Mouse (Mus musculus): ENCODE data around the gene Olig2. TPM values are rescaled to one million over a fixed set of nuclear protein-coding genes. Genes with fewer than 3 reads are reported as not detected.

Olig2 gene
- total and polyA plus RNA-seq, 3 experiments, result not detected

DNA sequence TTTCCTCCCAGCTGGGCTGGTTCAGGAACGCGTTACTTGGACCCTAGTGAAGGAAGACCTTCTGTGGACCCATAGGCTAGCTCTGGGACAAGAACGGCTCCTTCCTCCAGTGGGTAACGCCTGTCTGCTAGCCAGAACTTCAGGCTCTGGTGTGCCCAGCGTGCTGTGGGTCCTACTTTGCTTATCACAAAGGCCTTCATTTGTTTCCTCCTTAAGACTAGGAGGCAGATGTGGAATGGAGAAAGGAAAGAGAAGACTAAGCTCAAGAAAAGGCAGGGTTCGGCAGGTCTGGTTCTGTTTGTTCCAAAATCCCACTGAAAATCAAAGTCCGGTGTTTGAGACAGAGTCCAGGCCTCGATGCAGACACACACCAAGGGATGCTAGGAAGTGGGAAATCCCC lies 4.4 kb downstream of the Olig2 start:
- H3K4me3 ChIP-seq (replicated peaks in 1 of 3; ENCODE audit: low read depth in 2 of 3, low read length in 2 of 3, poor library complexity in 1 of 3), result no peak overlapping the region
- DNase-seq (ENCODE audit: extremely low read depth), result no peak
- H3K4me1 ChIP-seq (ENCODE audit: control insufficient read depth in 1 of 2, insufficient read depth in 2 of 2), result no peaks in the 10 kb centered on the region
- no peak overlapping the region for H3K27ac ChIP-seq (ENCODE audit: insufficient read depth, low read depth)
- peaks cover 60% of the 10 kb centered on the region for H3K27me3 ChIP-seq (replicated peaks)
- no peak overlapping the region for H3K9ac ChIP-seq (ENCODE audit: insufficient read depth, low read depth)
- no peaks in the 10 kb centered on the region for H3K79me2 ChIP-seq (replicated peaks; ENCODE audit: control insufficient read depth, extremely low read depth, insufficient read depth, poor library complexity, severe bottlenecking)
- no peaks in the 10 kb centered on the region for H3K36me3 ChIP-seq (replicated peaks in 1 of 2; ENCODE audit: control insufficient read depth in 1 of 2, insufficient read depth in 1 of 2, low read length in 1 of 2)
- in situ Hi-C loops (cut with MboI; ENCODE audit: low pct_ligation_motif_present, low pct_unique_long_range_greater_than_20kb, low sequenced_read_pairs) (no loop called here), dilution Hi-C loops (cut with MboI; ENCODE audit: extremely low pct_ligation_motif_present, extremely low pct_unique_long_range_greater_than_20kb, low sequenced_read_pairs) (no loop called here)
- TF ChIP-seq UBTF (IDR thresholded peaks at IDR 0.05; ENCODE audit: low read depth, low read length) (no peak), MEF2A (IDR thresholded peaks at IDR 0.05; ENCODE audit: borderline replicate concordance, low read depth, low read length) (no peak), NELFE (IDR thresholded peaks at IDR 0.05; ENCODE audit: low read depth, low read length) (no peak), POLR2AphosphoS2 (IDR thresholded peaks at IDR 0.05; ENCODE audit: low read depth, low read length) (no peak), KAT2A (IDR thresholded peaks at IDR 0.05; ENCODE audit: insufficient replicate concordance, low read length) (no peak), HCFC1 (IDR thresholded peaks at IDR 0.05; ENCODE audit: low read depth, low read length) (no peak), USF1 (IDR thresholded peaks at IDR 0.05; ENCODE audit: low read depth, low read length) (no peak), NRF1 (IDR thresholded peaks at IDR 0.05; ENCODE audit: low read depth, low read length) (no peak), CHD2 (IDR thresholded peaks at IDR 0.05; ENCODE audit: low read length) (no peak), ZNF384 (IDR thresholded peaks at IDR 0.05; ENCODE audit: low read depth, low read length) (no peak), CTCF (conservative IDR thresholded peaks at IDR 0.05 in 1 of 2, IDR thresholded peaks at IDR 0.05 in 1 of 2; ENCODE audit: low read depth in 2 of 2, low read length in 2 of 2) (no peak), PAX5 (IDR thresholded peaks at IDR 0.05; ENCODE audit: low read length) (no peak), SIN3A (IDR thresholded peaks at IDR 0.05; ENCODE audit: low read length) (no peak), USF2 (conservative IDR thresholded peaks at IDR 0.05; ENCODE audit: low read depth, low read length) (no peak)
- peaks cover 30% of the 10 kb centered on the region for H3K9me3 ChIP-seq (replicated peaks; ENCODE audit: low read length)
- H3K4me2 ChIP-seq (ENCODE audit: insufficient read depth, low read depth, poor library complexity, severe bottlenecking), result no peak overlapping the region

DNA sequence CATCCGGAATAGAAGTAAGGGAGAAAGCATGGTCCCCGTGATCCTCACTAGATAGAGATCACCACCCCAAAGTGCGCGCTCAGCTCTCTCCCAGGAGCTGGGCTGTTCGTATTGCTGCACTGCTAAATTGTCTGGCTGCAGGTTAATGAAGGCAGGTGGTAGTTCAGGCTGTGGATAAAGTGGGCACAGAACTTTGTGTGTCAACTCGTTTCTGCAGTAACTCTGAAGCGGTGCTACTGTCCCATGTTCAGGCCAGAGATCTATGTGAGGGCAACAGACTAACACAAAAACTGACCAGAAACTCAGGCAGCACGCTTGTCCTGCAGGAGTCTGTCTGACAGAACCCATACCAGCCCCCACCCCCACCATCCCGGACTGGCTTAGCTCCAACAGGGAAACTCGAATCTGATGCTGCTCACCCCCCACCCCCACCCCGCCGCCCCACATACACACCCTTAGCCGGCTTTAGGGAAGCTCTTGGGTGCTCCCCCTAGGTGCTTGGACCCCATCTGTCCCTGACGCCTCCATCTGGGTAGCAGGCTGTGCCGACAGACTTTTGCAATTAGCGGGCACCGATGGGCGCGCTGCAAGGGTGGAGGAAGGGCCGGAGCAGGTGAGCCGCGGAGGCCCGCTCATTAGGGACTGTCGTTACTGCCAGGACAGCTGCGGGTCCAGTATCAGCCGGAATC lies 6.7 kb downstream of the Olig2 start:
- in situ Hi-C loops (cut with MboI; ENCODE audit: low pct_ligation_motif_present, low pct_unique_long_range_greater_than_20kb, low sequenced_read_pairs), result no loop called here
- peaks cover 80% of the 10 kb centered on the region for H3K27me3 ChIP-seq (replicated peaks)
- dilution Hi-C loops (cut with MboI; ENCODE audit: extremely low pct_ligation_motif_present, extremely low pct_unique_long_range_greater_than_20kb, low sequenced_read_pairs), result no loop called here

More for the DNA sequence above, 6.7 kb downstream of the Olig2 start:
- no peak for DNase-seq (ENCODE audit: extremely low read depth)
- Histone ChIP-seq H3K9ac (ENCODE audit: insufficient read depth, low read depth) (no peak overlapping the region), H3K79me2 (replicated peaks; ENCODE audit: control insufficient read depth, extremely low read depth, insufficient read depth, poor library complexity, severe bottlenecking) (no peaks in the 10 kb centered on the region), H3K9me3 (replicated peaks; ENCODE audit: low read length) (peaks cover 9% of the 10 kb centered on the region), H3K4me3 (replicated peaks in 1 of 3; ENCODE audit: low read depth in 2 of 3, low read length in 2 of 3, poor library complexity in 1 of 3) (no peak overlapping the region), H3K4me1 (ENCODE audit: control insufficient read depth in 1 of 2, insufficient read depth in 2 of 2) (no peaks in the 10 kb centered on the region), H3K27ac (ENCODE audit: insufficient read depth, low read depth) (no peak overlapping the region), H3K36me3 (replicated peaks in 1 of 2; ENCODE audit: control insufficient read depth in 1 of 2, insufficient read depth in 1 of 2, low read length in 1 of 2) (no peaks in the 10 kb centered on the region), H3K4me2 (ENCODE audit: insufficient read depth, low read depth, poor library complexity, severe bottlenecking) (no peak overlapping the region)
- TF ChIP-seq ETS1 (conservative IDR thresholded peaks at IDR 0.05; ENCODE audit: low read depth, low read length), result no peak
- TF ChIP-seq KAT2A (IDR thresholded peaks at IDR 0.05; ENCODE audit: insufficient replicate concordance, low read length), result no peak
